Mouse (Mus musculus): ENCODE results near the gene Nudt13. TPM values are rescaled to one million over a fixed set of nuclear protein-coding genes. Genes with fewer than 3 reads are reported as not detected.
"Not testable (repeated sequence)": the region's sequence is repeated elsewhere in the genome, so short reads cannot be mapped to it uniquely, and the experiment has no call there.

Gene Nudt13
- polyA plus RNA-seq, 1 experiment from 2014 or later = 11.3 TPM

GRCm38 (mm10) chr14:20294947-20295346 lies 450 bp downstream of the Nudt13 start:
- H3K27me3 ChIP-seq = no peaks in the 10 kb centered on the region
- 51% methylated on average over 8 of the region's 8 CpGs for WGBS
- 0 out of 2 replicates have a peak, but pooled peaks have one; percentile 49 for ATAC-seq (ENCODE audit: low FRiP score)

GRCm38 (mm10) chr14:20297616-20298015 lies 3.1 kb downstream of the Nudt13 start:
- WGBS = 78% methylated on average over 3 of the region's 3 CpGs
- peaks cover 6% of the 10 kb centered on the region for H3K4me1 ChIP-seq (replicated peaks)

More at GRCm38 (mm10) chr14:20294947-20295346, 450 bp downstream of the Nudt13 start:
- Histone ChIP-seq H3K4me2 (peak overlapping the region; percentile 59), H3K9me3 (no peaks in the 10 kb centered on the region), H3K4me1 (replicated peaks) (peaks cover 9% of the 10 kb centered on the region), H3K9ac (peak overlapping the region; percentile 63), H3K36me3 (no peaks in the 10 kb centered on the region), H3K27ac (no peak overlapping the region), H3K4me3 (peak overlapping the region; percentile 50)

GRCm38 (mm10) chr14:20298131-20298530 lies 3.6 kb downstream of the Nudt13 start:
- Histone ChIP-seq H3K9me3 (no peaks in the 10 kb centered on the region), H3K4me1 (replicated peaks) (peaks cover 6% of the 10 kb centered on the region), H3K27ac (no peak overlapping the region), H3K4me2 (no peak overlapping the region), H3K36me3 (no peaks in the 10 kb centered on the region), H3K9ac (no peak overlapping the region), H3K27me3 (no peaks in the 10 kb centered on the region), H3K4me3 (no peak overlapping the region)
- 85% methylated on average over 3 of the region's 3 CpGs for WGBS
- no peak for ATAC-seq (ENCODE audit: low FRiP score)

More at GRCm38 (mm10) chr14:20297616-20298015, 3.1 kb downstream of the Nudt13 start:
- H3K27me3 ChIP-seq = no peaks in the 10 kb centered on the region
- H3K27ac ChIP-seq = no peak overlapping the region
- H3K4me3 ChIP-seq = no peak overlapping the region
- no peaks in the 10 kb centered on the region for H3K9me3 ChIP-seq
- H3K4me2 ChIP-seq = no peak overlapping the region
- no peaks in the 10 kb centered on the region for H3K36me3 ChIP-seq
- no peak overlapping the region for H3K9ac ChIP-seq
- no peak for ATAC-seq (ENCODE audit: low FRiP score)

- ATAC-seq (ENCODE audit: low FRiP score); H3K4me2 ChIP-seq; H3K27me3 ChIP-seq; H3K4me1 ChIP-seq (replicated peaks); H3K4me3 ChIP-seq; H3K9me3 ChIP-seq; H3K27ac ChIP-seq; H3K9ac ChIP-seq: not testable (repeated sequence)
- 78% methylated on average over 2 of the region's 2 CpGs for WGBS
- H3K36me3 ChIP-seq = peaks cover 29% of the 10 kb centered on the region
Measured at GRCm38 (mm10) chr14:20305085-20305484, 10.6 kb downstream of the Nudt13 start.

- Histone ChIP-seq H3K36me3 (peaks cover 37% of the 10 kb centered on the region), H3K27me3 (no peaks in the 10 kb centered on the region), H3K27ac (no peak overlapping the region), H3K9me3 (no peaks in the 10 kb centered on the region), H3K4me1 (replicated peaks) (no peaks in the 10 kb centered on the region), H3K4me2 (no peak overlapping the region), H3K4me3 (no peak overlapping the region), H3K9ac (no peak overlapping the region)
- 91% methylated on average over 1 of the region's 1 CpGs for WGBS
- no peak for ATAC-seq (ENCODE audit: low FRiP score)
Measured at GRCm38 (mm10) chr14:20315137-20315536, 20.6 kb downstream of the Nudt13 start.

- WGBS = 78% methylated on average over 3 of the region's 3 CpGs
- H3K36me3 ChIP-seq = peaks cover 60% of the 10 kb centered on the region
- ATAC-seq (ENCODE audit: low FRiP score) = no peak
Measured at GRCm38 (mm10) chr14:20319420-20319819, 24.9 kb downstream of the Nudt13 start.

GRCm38 (mm10) chr14:20324196-20324595 lies 29.7 kb downstream of the Nudt13 start:
- H3K27ac ChIP-seq = no peak overlapping the region
- no peak overlapping the region for H3K4me3 ChIP-seq
- H3K27me3 ChIP-seq = no peaks in the 10 kb centered on the region
- H3K36me3 ChIP-seq = peaks cover 84% of the 10 kb centered on the region
- no peak for ATAC-seq (ENCODE audit: low FRiP score)
- no peak overlapping the region for H3K4me2 ChIP-seq
- no peaks in the 10 kb centered on the region for H3K9me3 ChIP-seq
- no peaks in the 10 kb centered on the region for H3K4me1 ChIP-seq (replicated peaks)
- no peak overlapping the region for H3K9ac ChIP-seq
- WGBS = 97% methylated on average over 9 of the region's 9 CpGs

More at GRCm38 (mm10) chr14:20319420-20319819, 24.9 kb downstream of the Nudt13 start:
- no peaks in the 10 kb centered on the region for H3K27me3 ChIP-seq
- H3K27ac ChIP-seq = no peak overlapping the region
- H3K9ac ChIP-seq = no peak overlapping the region
- H3K4me1 ChIP-seq (replicated peaks) = no peaks in the 10 kb centered on the region
- H3K4me3 ChIP-seq = no peak overlapping the region
- no peaks in the 10 kb centered on the region for H3K9me3 ChIP-seq
- no peak overlapping the region for H3K4me2 ChIP-seq

GRCm38 (mm10) chr14:20328474-20328873 lies 34.0 kb downstream of the Nudt13 start:
- Histone ChIP-seq H3K4me1 (replicated peaks) (no peaks in the 10 kb centered on the region), H3K27me3 (no peaks in the 10 kb centered on the region), H3K9me3 (no peaks in the 10 kb centered on the region), H3K4me2 (no peak overlapping the region), H3K4me3 (no peak overlapping the region), H3K36me3 (peaks cover 85% of the 10 kb centered on the region), H3K27ac (no peak overlapping the region), H3K9ac (no peak overlapping the region)
- ATAC-seq (ENCODE audit: low FRiP score) = no peak
- WGBS = 79% methylated on average over 9 of the region's 9 CpGs

GRCm38 (mm10) chr14:20331316-20331715 lies 36.8 kb downstream of the Nudt13 start:
- ATAC-seq (ENCODE audit: low FRiP score) = no peak
- Histone ChIP-seq H3K9me3 (no peaks in the 10 kb centered on the region), H3K9ac (no peak overlapping the region)

GRCm38 (mm10) chr14:20339415-20339814 lies 44.9 kb downstream of the Nudt13 start:
- H3K9me3 ChIP-seq = no peaks in the 10 kb centered on the region
- no peaks in the 10 kb centered on the region for H3K4me1 ChIP-seq (replicated peaks)
- peaks cover 61% of the 10 kb centered on the region for H3K36me3 ChIP-seq
- no peaks in the 10 kb centered on the region for H3K27me3 ChIP-seq
- no peak overlapping the region for H3K4me2 ChIP-seq
- H3K9ac ChIP-seq = no peak overlapping the region
- H3K27ac ChIP-seq = no peak overlapping the region
- H3K4me3 ChIP-seq = no peak overlapping the region
- WGBS = 96% methylated on average over 5 of the region's 5 CpGs
- no peak for ATAC-seq (ENCODE audit: low FRiP score)

More at GRCm38 (mm10) chr14:20331316-20331715, 36.8 kb downstream of the Nudt13 start:
- Histone ChIP-seq H3K27ac (no peak overlapping the region), H3K36me3 (peaks cover 85% of the 10 kb centered on the region), H3K4me2 (no peak overlapping the region), H3K27me3 (no peaks in the 10 kb centered on the region), H3K4me1 (replicated peaks) (no peaks in the 10 kb centered on the region), H3K4me3 (no peak overlapping the region)
- 96% methylated on average over 4 of the region's 4 CpGs for WGBS

GRCm38 (mm10) chr14:20340149-20340548 lies 45.7 kb downstream of the Nudt13 start:
- 83% methylated on average over 8 of the region's 8 CpGs for WGBS

GRCm38 (mm10) chr14:20340866-20341265 lies 46.4 kb downstream of the Nudt13 start:
- Histone ChIP-seq H3K27me3 (no peaks in the 10 kb centered on the region), H3K9ac (no peak overlapping the region), H3K4me1 (replicated peaks) (peaks cover 8% of the 10 kb centered on the region; the same call in 1 of the 2 replicates), H3K27ac (no peak overlapping the region), H3K36me3 (peaks cover 63% of the 10 kb centered on the region), H3K4me3 (no peak overlapping the region), H3K4me2 (no peak overlapping the region), H3K9me3 (no peaks in the 10 kb centered on the region)
- no peak for ATAC-seq (ENCODE audit: low FRiP score)
- WGBS = 85% methylated on average over 7 of the region's 7 CpGs

More at GRCm38 (mm10) chr14:20340149-20340548, 45.7 kb downstream of the Nudt13 start:
- Histone ChIP-seq H3K9ac (no peak overlapping the region), H3K27ac (no peak overlapping the region), H3K9me3 (no peaks in the 10 kb centered on the region), H3K4me2 (no peak overlapping the region), H3K36me3 (peaks cover 65% of the 10 kb centered on the region), H3K27me3 (no peaks in the 10 kb centered on the region), H3K4me1 (replicated peaks) (peaks cover 1% of the 10 kb centered on the region; the same call in 1 of the 2 replicates), H3K4me3 (no peak overlapping the region)
- no peak for ATAC-seq (ENCODE audit: low FRiP score)

GRCm38 (mm10) chr14:20345885-20346284 lies 51.4 kb downstream of the Nudt13 start:
- no peak overlapping the region for H3K27ac ChIP-seq
- H3K27me3 ChIP-seq = no peaks in the 10 kb centered on the region
- H3K4me1 ChIP-seq (replicated peaks) = peaks cover 34% of the 10 kb centered on the region
- no peak overlapping the region; the same call in 1 of the 2 replicates for H3K9ac ChIP-seq
- no peak overlapping the region for H3K4me3 ChIP-seq
- peaks cover 39% of the 10 kb centered on the region for H3K36me3 ChIP-seq
- no peak overlapping the region for H3K4me2 ChIP-seq
- H3K9me3 ChIP-seq = no peaks in the 10 kb centered on the region
- no peak for ATAC-seq (ENCODE audit: low FRiP score)
- WGBS = 89% methylated on average over 9 of the region's 9 CpGs

Measured in hindbrain, embryonic 13.5 days (tissue).